Mouse (Mus musculus) CH12.LX (cell line): ENCODE results near the gene Cngb1. TPM values are rescaled to one million over a fixed set of nuclear protein-coding genes. Genes with fewer than 3 reads are reported as not detected.

Experiments
- DNase-seq: peaks from one replicate; pipeline ENCODE4 v3.0.0-alpha.2; 2013; ENCODE audit errors: extremely low read depth
- H3K27ac ChIP-seq: 2 replicates; pipeline ENCODE4 v1.5.1; 2012; ENCODE audit warnings: low read depth, mild to moderate bottlenecking, control low read depth, moderate library complexity; ENCODE audit not compliant: insufficient read depth
- H3K27me3 ChIP-seq: replicated peaks from 2 replicates; pipeline ENCODE3; 2012; ENCODE audit warnings: inconsistent platforms
- H3K36me3 ChIP-seq, 2 experiments: replicated peaks in 1 of 2; 2 replicates each; pipeline versions ENCODE3 to v1.6.1; 2012; ENCODE audit warnings: inconsistent platforms in 1 of 2, low read length in 1 of 2, mild to moderate bottlenecking in 1 of 2, mixed read lengths in 1 of 2, moderate library complexity in 1 of 2; ENCODE audit not compliant: control insufficient read depth in 1 of 2, insufficient read depth in 1 of 2
- H3K4me1 ChIP-seq, 2 experiments: 2 replicates each; pipeline ENCODE4 v1.6.1; 2012; ENCODE audit warnings: inconsistent platforms in 1 of 2, moderate library complexity in 1 of 2; ENCODE audit not compliant: insufficient read depth in 2 of 2, control insufficient read depth in 1 of 2
- H3K4me2 ChIP-seq: 2 replicates; pipeline ENCODE4 v1.6.1; 2012; ENCODE audit warnings: low read depth, mild to moderate bottlenecking, control low read depth; ENCODE audit not compliant: poor library complexity, insufficient read depth, severe bottlenecking
- H3K4me3 ChIP-seq, 3 experiments: fragments of 150-350 bp in 1 of 3; sonication (generic) in 1 of 3; replicated peaks in 1 of 3; 2 replicates each; pipeline versions ENCODE3 to v1.5.1; 2011 to 2012; ENCODE audit warnings: low read depth in 2 of 3, low read length in 2 of 3, mild to moderate bottlenecking in 2 of 3, moderate library complexity in 2 of 3, control low read depth in 1 of 3, improper control_type of control experiment in 1 of 3, inconsistent platforms in 1 of 3, mixed read lengths in 1 of 3; ENCODE audit not compliant: poor library complexity in 1 of 3
- H3K79me2 ChIP-seq: replicated peaks from 2 replicates; pipeline ENCODE4 v1.6.1; 2012; ENCODE audit warnings: mild to moderate bottlenecking, moderate library complexity; ENCODE audit not compliant: control insufficient read depth, poor library complexity, insufficient read depth, severe bottlenecking; ENCODE audit errors: extremely low read depth
- H3K9ac ChIP-seq: 2 replicates; pipeline ENCODE4 v1.6.1; 2012; ENCODE audit warnings: low read depth, mild to moderate bottlenecking, control low read depth, moderate library complexity; ENCODE audit not compliant: insufficient read depth
- H3K9me3 ChIP-seq: replicated peaks from 2 replicates; pipeline ENCODE3; 2012; ENCODE audit warnings: low read length, inconsistent platforms, mixed read lengths
- CHD2 ChIP-seq: IDR thresholded peaks from 2 replicates; pipeline ENCODE4 v1.6.1; 2011; ENCODE audit warnings: low read length, improper control_type of control experiment
- CTCF ChIP-seq, 2 experiments: IDR thresholded peaks in 1 of 2; conservative IDR thresholded peaks in 1 of 2; 2 replicates each; pipeline ENCODE4 v1.5.1; 2011 to 2012; ENCODE audit warnings: low read depth in 2 of 2, low read length in 2 of 2, improper control_type of control experiment in 1 of 2, inconsistent platforms in 1 of 2, mild to moderate bottlenecking in 1 of 2, moderate library complexity in 1 of 2
- GABPA ChIP-seq: IDR thresholded peaks from 2 replicates; pipeline ENCODE4 v1.6.1; 2012; ENCODE audit warnings: low read depth, low read length, improper control_type of control experiment, inconsistent platforms; ENCODE audit not compliant: insufficient replicate concordance
- HCFC1 ChIP-seq: IDR thresholded peaks from 2 replicates; pipeline ENCODE4 v1.6.1; 2012; ENCODE audit warnings: low read depth, mild to moderate bottlenecking, inconsistent platforms, low read length, improper control_type of control experiment
- KAT2A ChIP-seq: IDR thresholded peaks from 2 replicates; pipeline ENCODE4 v1.6.1; 2012; ENCODE audit warnings: low read length, improper control_type of control experiment, inconsistent platforms; ENCODE audit not compliant: insufficient replicate concordance
- MAFK ChIP-seq: IDR thresholded peaks from 2 replicates; pipeline ENCODE4 v1.6.1; 2011; ENCODE audit warnings: low read length, improper control_type of control experiment; ENCODE audit not compliant: insufficient replicate concordance
- MAZ ChIP-seq: IDR thresholded peaks from 2 replicates; pipeline ENCODE4 v1.6.1; 2012; ENCODE audit warnings: low read depth, mild to moderate bottlenecking, inconsistent platforms, low read length, improper control_type of control experiment, moderate library complexity
- MEF2A ChIP-seq: IDR thresholded peaks from 2 replicates; pipeline ENCODE4 v1.6.1; 2014; ENCODE audit warnings: low read depth, mild to moderate bottlenecking, inconsistent platforms, low read length, improper control_type of control experiment, borderline replicate concordance
- MXI1 ChIP-seq: IDR thresholded peaks from 2 replicates; pipeline ENCODE4 v1.6.1; 2011; ENCODE audit warnings: mild to moderate bottlenecking, low read depth, low read length, improper control_type of control experiment
- POLR2A ChIP-seq: IDR thresholded peaks from 2 replicates; pipeline ENCODE4 v1.6.1; 2011; ENCODE audit warnings: low read depth, mild to moderate bottlenecking, improper control_type of control experiment, low read length
- RAD21 ChIP-seq: IDR thresholded peaks from 2 replicates; pipeline ENCODE4 v1.6.1; 2011; ENCODE audit warnings: low read depth, mild to moderate bottlenecking, low read length, improper control_type of control experiment, moderate library complexity
- SIN3A ChIP-seq: IDR thresholded peaks from 2 replicates; pipeline ENCODE4 v1.6.1; 2012; ENCODE audit warnings: low read length, improper control_type of control experiment, inconsistent platforms
- TBP ChIP-seq: conservative IDR thresholded peaks from 2 replicates; pipeline ENCODE4 v1.6.1; 2011; ENCODE audit warnings: low read depth, low read length, improper control_type of control experiment
- TCF12 ChIP-seq: IDR thresholded peaks from 2 replicates; pipeline ENCODE4 v1.6.1; 2014; ENCODE audit warnings: low read depth, mild to moderate bottlenecking, inconsistent platforms, low read length, improper control_type of control experiment
- UBTF ChIP-seq: IDR thresholded peaks from 2 replicates; pipeline ENCODE4 v1.6.1; 2012; ENCODE audit warnings: low read depth, mild to moderate bottlenecking, inconsistent platforms, low read length, improper control_type of control experiment, moderate library complexity
- USF1 ChIP-seq: IDR thresholded peaks from 2 replicates; pipeline ENCODE4 v1.6.1; 2014; ENCODE audit warnings: low read depth, mild to moderate bottlenecking, inconsistent platforms, low read length, improper control_type of control experiment
- ZC3H11A ChIP-seq: IDR thresholded peaks from 2 replicates; pipeline ENCODE4 v1.6.1; 2012; ENCODE audit warnings: low read depth, mild to moderate bottlenecking, inconsistent platforms, low read length, improper control_type of control experiment
- ZKSCAN1 ChIP-seq: IDR thresholded peaks from 2 replicates; pipeline ENCODE4 v1.6.1; 2012; ENCODE audit warnings: low read depth, inconsistent platforms, low read length, improper control_type of control experiment, borderline replicate concordance
- ZMIZ1 ChIP-seq: IDR thresholded peaks from 2 replicates; pipeline ENCODE4 v1.6.1; 2012; ENCODE audit warnings: low read depth, mild to moderate bottlenecking, inconsistent platforms, low read length, improper control_type of control experiment
- dilution Hi-C: fragments of 300-500 bp; cut with MboI; formaldehyde crosslinking; loops from 2 replicates; pipeline ENCODE4 v1.14.3; 2020; ENCODE audit warnings: low sequenced_read_pairs; ENCODE audit not compliant: extremely low pct_unique_long_range_greater_than_20kb, extremely low pct_ligation_motif_present
- in situ Hi-C: fragments of 300-500 bp; cut with MboI; formaldehyde crosslinking; loops from 3 replicates; pipeline ENCODE4 v1.14.3; 2019; ENCODE audit warnings: low sequenced_read_pairs, low pct_ligation_motif_present, low pct_unique_long_range_greater_than_20kb, mixed read lengths
- polyA plus RNA-seq: library from polyadenylated mRNA; unstranded; fragments of >175 nt; gene quantifications from 2 replicates; pipeline ENCODE4 v1.2.1, GENCODE M21; 2012; ENCODE audit warnings: low read depth; ENCODE audit not compliant: insufficient read length
- total RNA-seq, 2 experiments: library from RNA; depleted of rRNA; stranded (reverse); fragments of 300-350 nt in 1 of 2; fragments of >200 nt in 1 of 2; gene quantifications; 2 replicates each; pipeline ENCODE4 v1.2.3; 2012 to 2014

The Cngb1 gene
- total and polyA plus RNA-seq, 3 experiments = not detected

GRCm38 (mm10) chr8:95323201-95323600 is 16.8 kb upstream of the Cngb1 start:
- no peak for TF ChIP-seq MAFK
- TF ChIP-seq ZKSCAN1 = no peak
- no peak for DNase-seq
- dilution Hi-C loops (no loop called here), in situ Hi-C loops (no loop called here)
- no peaks in the 10 kb centered on the region for H3K9me3 ChIP-seq
- H3K4me1 ChIP-seq = no peaks in the 10 kb centered on the region; a peak in 1 of 4 replicates
- H3K9ac ChIP-seq = no peak overlapping the region
- peaks cover 4% of the 10 kb centered on the region for H3K27me3 ChIP-seq
- H3K27ac ChIP-seq = no peak overlapping the region
- no peaks in the 10 kb centered on the region for H3K79me2 ChIP-seq
- peaks cover 19 to 41% of the 10 kb centered on the region in 2 experiments for H3K36me3 ChIP-seq
- no peak overlapping the region for H3K4me3 ChIP-seq
- no peak overlapping the region for H3K4me2 ChIP-seq

- Histone ChIP-seq H3K9me3 (no peaks in the 10 kb centered on the region), H3K9ac (no peak overlapping the region), H3K4me2 (peak overlapping the region; percentile 84)
- no peak for TF ChIP-seq HCFC1
- TF ChIP-seq CTCF (conservative IDR thresholded peaks at IDR 0.05 in 1 of 2, IDR thresholded peaks at IDR 0.05 in 1 of 2; ENCODE audit: low read depth in 2 of 2, low read length in 2 of 2) = peak in 1 of 2 experiments; percentile 14; a peak in 1 of 4 replicates
- TF ChIP-seq, all 38 proteins: peak for 1
- Histone ChIP-seq H3K36me3 (peaks cover 0 to 15% of the 10 kb centered on the region in 2 experiments), H3K4me1 (no peaks in the 10 kb centered on the region; a peak in 1 of 4 replicates), H3K27me3 (peaks cover 5% of the 10 kb centered on the region), H3K79me2 (no peaks in the 10 kb centered on the region), H3K4me3 (peak overlapping the region in 1 of 3 experiments; percentile 21), H3K27ac (no peak overlapping the region)
- dilution Hi-C loops (no loop called here), in situ Hi-C loops (no loop called here)
- DNase-seq = no peak
These were observed 14.1 kb upstream of the Cngb1 start for GRCm38 (mm10) chr8:95320224-95321139.

DNA sequence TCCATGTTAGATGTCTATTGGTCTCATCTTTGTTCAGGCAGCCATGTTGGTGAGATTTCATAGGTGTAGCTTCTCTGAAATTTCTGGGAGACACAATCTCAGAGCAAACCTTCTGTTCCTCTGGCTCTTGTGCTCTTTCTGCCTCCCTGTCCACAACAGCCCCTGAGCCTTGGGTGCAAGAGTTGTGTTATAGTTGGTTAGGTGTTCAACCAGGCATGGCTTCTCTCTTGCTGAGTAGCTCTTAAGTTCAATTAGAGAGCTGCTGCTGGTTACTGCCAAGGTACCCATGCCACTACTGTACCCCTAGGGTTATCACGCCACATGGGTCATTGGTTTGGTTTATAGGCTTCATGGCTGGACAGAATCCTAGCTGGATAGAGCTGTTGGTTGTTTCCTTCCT is 9.0 kb upstream of the Cngb1 start:
- DNase-seq = no peak
- in situ Hi-C loops = no loop called here
- H3K9ac ChIP-seq = no peak overlapping the region
- dilution Hi-C loops = no loop called here
- no peak for TF ChIP-seq MXI1
- TF ChIP-seq TBP = no peak
- no peak for TF ChIP-seq UBTF
- no peak for TF ChIP-seq ZKSCAN1
- no peak for TF ChIP-seq RAD21
- no peak for TF ChIP-seq GABPA
- TF ChIP-seq CHD2 = no peak
- TF ChIP-seq ZMIZ1 = no peak
- no peak for TF ChIP-seq TCF12
- TF ChIP-seq USF1 = no peak
- no peak for TF ChIP-seq MAZ
- no peak for TF ChIP-seq POLR2A
- TF ChIP-seq MEF2A = no peak
- TF ChIP-seq HCFC1 = no peak
- no peak for TF ChIP-seq SIN3A
- no peak for TF ChIP-seq KAT2A
- TF ChIP-seq ZC3H11A = no peak
- peaks cover 11% of the 10 kb centered on the region for H3K27me3 ChIP-seq
- no peak overlapping the region for H3K4me2 ChIP-seq
- H3K27ac ChIP-seq = no peak overlapping the region
- H3K9me3 ChIP-seq = no peaks in the 10 kb centered on the region
- no peaks in the 10 kb centered on the region for H3K79me2 ChIP-seq
- H3K36me3 ChIP-seq = no peaks in the 10 kb centered on the region
- no peaks in the 10 kb centered on the region; a peak in 1 of 4 replicates for H3K4me1 ChIP-seq
- no peak overlapping the region for H3K4me3 ChIP-seq
